Mouse (Mus musculus) neural tube, embryonic 10.5 days (tissue): ENCODE measurements around the gene Itsn1.

Source experiments
- DNase-seq: peaks from one replicate; pipeline ENCODE4 v3.0.0-alpha.2; 2017; ENCODE audit warnings: low spot score; ENCODE audit errors: extremely low spot score

The Itsn1 gene

DNA sequence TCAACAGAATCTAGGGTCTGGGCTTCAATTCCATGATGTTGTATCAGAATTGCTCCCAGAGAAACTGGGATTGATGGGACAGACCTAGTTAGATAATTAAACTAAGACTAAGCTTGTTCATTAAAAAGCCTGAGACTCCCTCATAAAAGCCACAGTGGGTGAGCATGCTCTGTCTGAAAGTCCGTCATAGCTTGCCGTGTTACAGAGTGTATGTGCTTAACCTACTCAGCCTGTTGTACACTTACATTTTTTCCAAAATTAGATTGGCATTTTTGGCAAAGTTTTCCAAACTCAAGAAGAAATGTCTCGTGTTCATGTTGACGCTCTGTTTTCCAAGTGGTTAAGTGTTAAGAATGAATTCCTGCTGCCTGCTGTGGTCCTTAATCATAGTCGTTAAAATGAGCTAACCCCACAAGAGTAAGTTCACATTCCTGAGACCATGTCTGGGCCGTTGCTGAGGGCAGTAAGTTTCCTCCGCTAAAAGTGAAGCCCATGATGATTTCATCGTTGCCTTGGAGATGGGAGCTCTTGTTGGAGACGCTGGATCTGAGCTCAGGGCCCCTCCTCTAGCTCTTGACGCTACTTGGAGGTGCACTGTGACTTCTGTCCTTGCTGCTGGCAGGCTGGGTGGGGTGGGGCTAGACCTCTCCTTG, 117.1 kb downstream of the Itsn1 start:
- DNase-seq: no peak

DNA sequence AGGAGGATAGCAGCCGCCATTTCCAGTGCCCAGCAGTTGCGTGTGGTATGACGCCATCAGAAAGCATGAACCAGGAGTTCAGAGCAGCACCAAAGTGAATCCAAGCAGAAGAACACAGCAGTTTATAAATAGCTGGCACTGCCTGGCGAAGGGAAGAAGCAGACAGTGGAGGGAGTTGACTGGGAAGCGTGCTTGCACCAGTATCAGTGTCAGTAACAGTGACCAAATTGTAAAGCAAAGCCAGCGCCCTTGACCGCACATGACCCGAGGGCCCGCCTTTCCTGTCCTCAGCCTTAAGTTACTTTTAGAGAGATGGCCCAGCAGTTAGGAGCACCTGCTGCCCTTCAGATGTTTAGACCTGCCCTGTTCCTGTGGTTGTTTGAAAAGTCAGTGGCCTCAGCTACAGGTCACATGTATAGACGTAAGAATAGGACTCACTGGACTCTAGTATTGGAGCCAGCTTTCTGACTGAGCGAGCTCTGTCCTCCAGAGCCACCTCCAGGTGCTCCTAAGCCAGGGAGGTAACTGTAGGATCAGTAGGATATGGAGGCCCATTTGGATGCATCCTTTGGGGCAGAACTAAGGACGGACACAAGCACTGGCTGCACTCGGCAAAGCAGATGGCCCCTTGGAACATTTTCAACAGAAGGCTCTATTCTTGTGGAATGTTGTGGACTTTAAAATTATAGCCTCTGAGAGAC, 118.6 kb downstream of the Itsn1 start:
- no peak for DNase-seq

DNA sequence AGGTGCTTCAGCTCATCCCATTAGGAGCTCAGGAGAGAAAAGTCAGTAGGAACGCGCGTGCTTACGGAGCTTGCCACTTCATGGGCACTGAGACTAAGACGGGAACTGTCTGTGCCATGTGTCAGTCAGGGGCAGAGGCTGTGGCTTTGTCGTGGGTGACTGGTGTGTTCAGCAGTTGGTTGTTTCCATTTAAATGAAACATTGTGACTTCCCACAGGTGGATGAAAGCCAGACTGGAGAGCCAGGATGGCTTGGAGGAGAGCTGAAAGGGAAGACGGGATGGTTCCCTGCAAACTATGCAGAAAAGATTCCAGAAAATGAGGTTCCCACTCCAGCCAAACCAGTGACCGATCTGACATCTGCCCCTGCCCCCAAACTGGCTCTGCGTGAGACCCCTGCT, 119.4 kb downstream of the Itsn1 start:
- no peak for DNase-seq

DNA sequence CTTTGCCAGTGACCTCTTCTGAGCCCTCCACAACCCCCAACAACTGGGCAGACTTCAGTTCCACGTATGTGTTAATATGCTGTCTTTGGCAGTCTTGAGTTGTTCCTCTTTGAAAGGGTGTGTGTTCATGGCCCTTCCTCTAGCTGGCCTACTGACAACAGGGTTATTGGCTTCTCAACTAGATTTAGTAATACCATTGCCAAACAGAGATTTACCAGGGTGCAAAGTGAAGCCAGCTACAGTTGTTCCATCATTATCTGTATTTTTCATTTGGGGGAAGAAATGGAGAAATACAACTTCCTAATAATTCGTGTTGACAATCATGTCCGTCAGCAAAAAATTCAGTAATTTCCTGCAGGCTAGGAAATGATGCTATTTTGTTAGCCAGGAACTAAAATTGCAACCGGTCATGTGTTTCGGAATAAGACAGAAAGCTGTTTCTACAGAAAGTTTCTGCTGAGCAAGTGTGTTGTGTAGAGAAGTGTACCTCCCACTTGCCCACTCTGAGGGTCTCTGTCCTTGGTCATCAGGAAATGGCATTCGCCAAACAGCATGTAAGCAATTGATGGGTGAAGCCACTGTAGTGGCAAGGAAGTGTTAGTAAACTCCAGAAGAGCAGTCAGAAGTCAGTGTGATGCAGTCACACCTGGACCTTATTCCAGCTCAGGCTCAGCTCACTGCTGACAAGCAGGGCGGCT, 120.0 kb downstream of the Itsn1 start:
- DNase-seq: no peak

DNA sequence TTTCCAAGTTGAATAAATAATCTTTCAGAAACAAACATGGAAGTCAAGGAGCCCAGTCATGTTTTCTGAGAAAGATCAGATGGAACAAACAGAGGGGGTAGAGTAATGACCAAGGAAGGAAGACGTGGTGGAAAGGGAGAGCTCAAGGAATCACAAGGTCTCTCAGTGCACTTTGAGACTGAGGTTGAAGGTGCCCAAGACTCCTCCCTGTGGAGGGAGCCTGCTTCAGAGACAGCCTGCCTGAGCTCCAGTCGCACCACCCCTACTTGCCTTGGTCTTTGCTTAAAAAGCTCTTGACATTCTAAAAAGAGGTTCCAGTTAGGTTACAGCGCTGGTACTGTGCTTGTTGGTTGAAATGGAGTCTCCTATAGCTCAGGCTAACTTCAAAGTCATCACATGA, 121.1 kb downstream of the Itsn1 start:
- DNase-seq: no peak

DNA sequence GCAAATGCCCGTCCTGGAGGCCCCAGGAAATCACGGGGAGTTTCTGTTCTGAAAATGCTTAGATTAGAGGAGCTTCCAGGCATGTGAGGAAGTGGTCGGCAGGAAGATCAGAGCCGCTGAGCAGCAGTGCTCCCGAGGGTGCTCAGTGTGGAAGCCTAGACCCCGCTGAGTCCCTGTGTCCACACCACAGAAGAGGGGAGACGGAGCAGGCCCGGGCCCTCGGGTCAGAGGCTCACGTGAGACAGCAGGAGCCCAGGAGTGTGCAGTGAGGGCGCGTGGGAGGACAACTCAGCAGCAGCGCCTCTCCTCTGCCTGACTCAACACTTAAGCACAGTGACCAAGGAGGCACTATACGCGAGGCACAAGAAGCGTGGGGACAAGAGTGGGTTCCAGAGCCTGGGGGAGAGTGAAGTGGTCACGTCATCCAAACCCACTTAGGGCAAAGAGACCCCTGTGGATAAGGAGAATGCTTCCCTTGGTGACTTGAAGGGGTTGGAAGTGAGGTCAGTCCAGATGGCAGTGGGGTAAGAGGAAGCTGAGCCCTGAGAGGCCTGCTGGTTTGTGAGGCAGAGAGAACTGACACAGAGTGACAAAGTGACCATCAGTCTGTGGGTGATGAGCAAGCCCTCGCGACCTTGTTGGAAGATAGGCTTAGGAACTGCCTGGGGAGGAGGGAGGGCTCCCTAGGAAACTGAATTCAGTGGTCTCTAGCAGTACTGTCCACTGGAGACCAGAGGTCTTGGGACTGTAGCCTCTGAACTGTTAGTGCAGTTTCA, 122.6 kb downstream of the Itsn1 start:
- DNase-seq: no peak

DNA sequence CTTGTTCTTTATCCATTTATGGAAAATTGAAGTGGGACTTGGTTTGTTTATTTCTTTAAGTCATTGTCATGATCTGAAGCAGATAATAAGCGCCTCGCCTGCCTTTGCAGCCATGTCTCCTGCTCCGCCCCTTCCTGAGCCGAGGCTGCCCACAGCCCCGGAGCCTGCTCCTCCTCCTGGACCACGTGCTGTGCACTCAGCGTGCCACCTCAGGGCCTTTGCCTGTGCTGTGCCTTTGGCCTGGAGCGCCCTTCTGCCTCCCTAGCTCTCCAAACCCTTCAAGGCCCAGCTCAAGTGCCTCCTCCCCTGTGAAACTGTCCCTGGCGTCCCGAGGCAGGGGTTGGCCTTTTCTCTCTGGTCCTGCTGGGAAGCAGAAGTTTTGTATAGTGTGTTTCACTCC, 123.7 kb downstream of the Itsn1 start:
- no peak for DNase-seq

DNA sequence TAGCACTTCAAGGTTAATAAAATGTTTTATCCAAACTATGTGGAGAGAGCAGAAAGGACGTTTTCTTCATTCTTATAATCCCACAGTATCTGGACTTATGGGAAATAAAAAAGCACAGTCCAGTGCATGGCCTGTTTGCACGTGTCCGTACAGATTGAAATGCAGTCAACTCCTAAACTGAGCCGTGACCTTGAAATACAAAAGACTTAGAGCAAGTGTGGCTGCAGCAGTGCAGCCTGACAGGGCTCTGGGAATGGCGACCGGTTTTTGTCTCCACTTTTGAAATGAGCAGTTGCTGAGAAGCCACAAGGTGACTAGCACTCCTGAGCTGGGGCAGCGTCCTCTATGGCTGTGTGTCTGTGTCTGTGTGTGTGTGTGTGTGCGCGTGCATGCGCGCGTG, 124.1 kb downstream of the Itsn1 start:
- no peak for DNase-seq

DNA sequence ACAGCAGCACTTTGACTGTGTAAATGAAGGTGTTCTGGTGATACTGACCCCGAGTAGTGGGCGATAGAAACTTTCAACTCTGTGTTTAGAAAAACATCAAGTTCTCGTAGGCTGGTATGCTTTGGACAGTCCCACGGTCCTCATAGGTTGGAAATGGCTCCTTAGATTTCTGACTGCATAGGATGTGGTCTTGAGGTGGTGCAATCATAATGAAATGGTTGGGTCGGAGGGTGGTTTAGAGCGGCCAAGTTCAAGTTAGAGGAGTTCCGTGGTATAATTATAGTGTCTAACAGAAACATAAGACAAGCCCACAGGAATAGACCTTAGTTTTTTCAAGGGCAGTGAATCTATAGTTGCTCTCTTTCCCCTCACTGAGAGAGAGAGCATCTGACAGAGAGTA, 129.6 kb downstream of the Itsn1 start:
- no peak for DNase-seq

DNA sequence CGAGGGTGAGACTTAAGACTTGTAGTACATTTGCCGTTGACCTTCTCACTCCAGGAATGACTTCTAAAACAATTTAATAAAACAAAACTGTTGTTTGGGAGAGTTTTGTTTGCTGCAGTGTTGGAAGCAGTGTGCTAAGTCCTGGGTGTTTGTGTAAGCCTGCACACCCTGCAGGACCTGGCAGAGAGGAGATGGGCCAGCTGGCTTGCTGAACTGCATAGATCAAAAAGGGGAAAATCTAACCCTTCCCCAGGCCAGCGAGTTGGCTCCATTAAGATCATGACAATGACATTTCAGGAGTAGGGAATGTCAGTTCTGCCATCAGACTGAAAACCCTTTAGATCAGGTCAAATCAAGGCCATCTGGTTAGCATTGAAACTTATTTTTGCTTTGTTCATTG, 130.1 kb downstream of the Itsn1 start:
- DNase-seq: no peak

DNA sequence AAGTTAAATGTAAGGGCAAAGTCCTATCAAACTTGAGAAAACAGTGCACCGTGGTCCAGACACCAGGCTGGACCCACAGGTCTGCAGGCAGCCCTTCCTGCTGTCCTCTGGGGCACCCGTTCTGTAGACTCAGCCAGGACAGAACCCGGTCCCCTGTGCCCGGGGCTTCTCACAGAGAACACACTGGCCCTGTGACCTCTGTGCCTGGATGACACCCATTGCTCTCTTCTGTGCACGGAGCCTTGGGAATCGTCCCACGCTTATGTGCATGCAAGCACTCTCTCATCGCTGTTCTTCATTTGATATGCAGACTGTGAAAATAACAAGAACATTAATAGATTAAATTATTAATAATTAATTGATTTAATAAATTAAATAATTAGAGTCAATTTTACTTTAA, 130.9 kb downstream of the Itsn1 start:
- DNase-seq: no peak

DNA sequence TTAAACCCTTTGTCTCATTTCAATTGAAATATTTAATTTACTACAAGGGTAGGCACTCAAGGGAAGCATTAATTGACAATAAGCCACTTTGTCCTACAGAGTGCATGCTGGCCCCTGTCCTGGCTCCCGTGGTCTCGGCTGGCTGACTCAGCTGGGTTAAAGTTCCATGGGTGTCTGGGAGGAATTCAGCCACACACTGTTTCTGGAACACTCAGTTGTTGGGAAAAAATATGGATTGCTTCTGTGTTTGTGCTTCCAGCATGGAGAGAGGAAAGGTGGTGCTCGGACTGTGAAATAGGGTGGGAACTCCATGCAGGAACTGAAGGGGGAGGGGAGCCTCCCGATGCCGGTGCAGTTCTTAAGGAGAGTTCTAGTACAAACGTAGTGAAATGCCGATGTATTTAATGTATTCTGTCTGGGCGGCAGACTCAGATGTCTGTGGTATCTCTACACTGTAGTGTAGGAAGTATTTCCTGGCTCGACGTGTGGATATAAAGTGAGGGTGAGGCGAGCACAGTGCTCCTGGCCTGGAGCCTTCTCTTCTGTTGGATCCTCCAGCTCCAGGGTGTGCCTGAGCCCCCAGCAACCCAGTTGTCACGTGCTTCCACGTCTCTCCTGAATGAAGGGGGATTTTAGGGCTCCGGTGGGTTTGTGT, 131.5 kb downstream of the Itsn1 start:
- no peak for DNase-seq

DNA sequence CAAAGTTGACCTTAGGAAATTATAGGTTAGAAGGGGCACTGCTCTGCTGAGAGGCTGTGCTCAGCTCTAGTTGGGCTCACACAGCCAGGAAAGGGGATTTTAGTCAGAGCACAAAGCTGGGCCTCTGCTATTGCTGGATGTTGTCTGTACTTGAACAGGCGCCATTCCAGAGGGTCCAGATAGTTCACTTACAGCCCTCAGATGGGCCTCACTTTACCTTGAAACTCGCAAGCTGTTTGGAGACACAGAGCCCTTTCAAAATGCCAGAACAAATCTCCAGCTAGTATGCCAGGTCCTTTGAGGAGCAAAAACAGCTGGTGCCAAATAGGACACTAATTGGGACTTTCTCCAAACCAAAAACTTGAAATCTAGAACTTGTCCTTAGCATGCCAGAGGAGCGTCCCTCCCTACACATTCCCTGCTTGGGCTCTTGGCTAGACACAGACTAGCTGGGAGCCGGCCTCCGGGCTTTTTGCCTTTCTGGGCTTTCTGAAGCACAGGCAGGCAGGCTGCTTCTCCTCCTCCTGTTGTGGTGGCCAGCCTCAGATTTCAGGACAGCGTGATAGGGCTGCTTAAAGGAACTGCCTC, 132.8 kb downstream of the Itsn1 start:
- DNase-seq: no peak

DNA sequence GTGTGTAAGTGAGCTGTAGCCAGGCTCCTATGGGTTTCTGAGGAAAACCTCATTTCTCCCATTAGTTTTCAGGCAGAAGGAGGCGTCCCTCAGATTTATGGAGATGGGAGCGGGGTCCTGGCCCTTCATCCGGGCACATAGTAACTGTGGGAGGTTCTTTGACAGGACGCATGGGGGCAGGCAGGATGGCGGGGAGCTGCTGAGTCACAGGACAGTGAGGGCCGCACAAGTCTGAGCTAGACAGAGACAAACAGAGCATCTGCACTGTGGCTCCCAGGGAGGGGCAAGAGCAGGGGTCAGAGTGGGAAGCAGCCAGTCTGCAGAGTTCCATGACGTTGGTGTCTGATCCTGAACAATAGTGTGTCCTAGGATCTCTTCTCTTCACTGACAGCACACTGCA, 133.8 kb downstream of the Itsn1 start:
- no peak for DNase-seq

DNA sequence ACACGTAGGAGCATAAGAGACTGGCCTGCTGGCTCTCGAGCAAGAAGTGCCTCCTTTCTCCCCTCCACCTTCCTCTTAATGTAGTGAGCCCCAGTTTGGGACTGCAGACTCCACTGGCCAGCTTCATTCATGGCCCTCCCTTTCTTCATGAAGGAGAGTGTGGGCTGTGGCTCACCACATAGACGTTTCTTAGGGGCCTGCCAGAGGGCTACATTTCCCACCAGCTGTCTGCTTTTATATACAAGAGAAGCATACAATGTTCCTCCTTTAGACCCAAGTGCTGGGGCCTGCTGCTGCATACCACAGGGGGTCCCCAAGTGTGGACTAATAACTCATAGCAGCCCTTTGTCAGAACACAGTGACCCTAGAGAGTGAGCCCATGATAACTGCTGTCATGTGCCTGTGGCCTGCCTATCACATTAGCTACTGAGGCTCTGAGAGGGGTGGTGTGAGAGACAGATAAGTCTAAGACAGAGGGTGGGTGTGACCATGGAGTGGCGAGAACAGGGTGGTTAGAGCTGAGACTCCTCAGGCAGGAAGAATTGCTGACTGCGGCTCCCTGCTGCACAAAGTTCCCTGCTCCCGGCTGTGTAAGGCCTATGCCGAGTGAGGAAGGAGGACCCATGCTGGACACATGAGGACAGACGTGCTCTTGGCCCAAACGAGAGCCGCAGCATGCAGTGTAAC, 135.7 kb downstream of the Itsn1 start:
- no peak for DNase-seq

DNA sequence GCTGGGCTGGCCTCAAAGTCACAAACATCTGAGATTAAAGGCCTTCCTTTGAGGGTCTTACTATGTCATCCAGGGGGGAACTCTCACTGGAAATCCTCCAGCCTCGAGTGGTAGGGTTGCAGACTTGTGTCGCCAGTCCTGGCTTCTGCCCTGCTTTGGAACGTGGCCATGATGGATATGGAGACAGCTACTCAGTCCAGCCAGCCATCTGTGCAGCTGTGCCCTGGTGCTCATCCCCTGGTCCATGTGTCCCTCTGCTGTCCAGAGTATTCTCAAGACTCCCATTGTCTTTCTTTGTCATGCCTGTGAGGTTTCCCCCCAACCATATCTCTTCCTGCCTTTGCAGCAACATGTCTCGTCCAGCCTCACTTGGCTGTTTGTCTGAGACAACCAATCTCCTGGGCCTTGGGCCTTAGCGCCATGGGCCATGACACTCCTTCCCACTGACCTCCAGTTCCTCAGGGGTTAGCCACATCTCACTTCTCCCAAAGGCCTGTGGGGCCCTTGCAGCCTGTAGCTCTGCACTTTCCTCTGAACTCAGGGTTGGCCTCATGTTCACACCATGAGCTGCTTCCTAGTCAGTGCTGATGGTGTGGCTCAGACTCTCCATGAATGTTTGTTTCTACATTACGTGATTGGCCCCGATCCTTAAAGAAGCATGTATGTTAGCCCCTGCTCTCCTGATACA, 136.6 kb downstream of the Itsn1 start:
- no peak for DNase-seq

DNA sequence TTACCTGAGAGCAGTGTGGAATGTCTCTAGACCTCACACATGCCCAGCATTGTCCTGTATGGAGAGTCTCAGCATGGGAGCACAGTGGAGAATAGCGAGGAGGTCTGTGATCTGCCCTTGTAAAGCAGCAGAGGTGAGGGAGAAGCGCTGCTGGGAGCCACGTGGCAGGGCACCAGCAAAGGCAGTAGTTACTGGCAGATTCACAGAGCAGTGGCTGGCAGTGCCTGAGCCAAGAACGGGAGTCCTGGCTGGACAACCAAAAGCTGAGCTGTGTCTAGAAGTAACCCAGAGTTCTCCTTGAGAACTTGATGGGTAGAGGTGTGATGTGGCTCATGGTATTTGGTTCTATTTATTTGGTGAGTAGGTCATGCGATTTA, 137.2 kb downstream of the Itsn1 start:
- DNase-seq: no peak

DNA sequence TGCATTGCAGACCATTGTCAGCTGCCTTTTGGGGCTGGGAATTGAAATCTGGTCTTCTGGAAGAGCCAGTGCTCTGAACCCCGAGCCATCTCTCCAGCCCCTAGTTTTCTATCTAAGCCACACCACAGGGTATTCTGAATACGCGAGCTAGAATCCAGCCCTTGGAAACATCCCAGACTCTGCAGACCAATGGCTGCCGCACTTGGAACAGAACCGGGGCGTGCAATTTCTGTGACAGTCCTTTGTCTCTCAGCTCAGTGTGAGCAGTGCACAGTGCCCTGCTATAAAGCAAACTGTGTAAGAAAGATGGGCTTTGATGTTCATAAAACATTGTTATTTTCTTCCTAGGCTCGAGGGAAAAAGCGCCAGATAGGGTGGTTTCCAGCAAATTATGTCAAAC, 138.6 kb downstream of the Itsn1 start:
- DNase-seq: no peak

DNA sequence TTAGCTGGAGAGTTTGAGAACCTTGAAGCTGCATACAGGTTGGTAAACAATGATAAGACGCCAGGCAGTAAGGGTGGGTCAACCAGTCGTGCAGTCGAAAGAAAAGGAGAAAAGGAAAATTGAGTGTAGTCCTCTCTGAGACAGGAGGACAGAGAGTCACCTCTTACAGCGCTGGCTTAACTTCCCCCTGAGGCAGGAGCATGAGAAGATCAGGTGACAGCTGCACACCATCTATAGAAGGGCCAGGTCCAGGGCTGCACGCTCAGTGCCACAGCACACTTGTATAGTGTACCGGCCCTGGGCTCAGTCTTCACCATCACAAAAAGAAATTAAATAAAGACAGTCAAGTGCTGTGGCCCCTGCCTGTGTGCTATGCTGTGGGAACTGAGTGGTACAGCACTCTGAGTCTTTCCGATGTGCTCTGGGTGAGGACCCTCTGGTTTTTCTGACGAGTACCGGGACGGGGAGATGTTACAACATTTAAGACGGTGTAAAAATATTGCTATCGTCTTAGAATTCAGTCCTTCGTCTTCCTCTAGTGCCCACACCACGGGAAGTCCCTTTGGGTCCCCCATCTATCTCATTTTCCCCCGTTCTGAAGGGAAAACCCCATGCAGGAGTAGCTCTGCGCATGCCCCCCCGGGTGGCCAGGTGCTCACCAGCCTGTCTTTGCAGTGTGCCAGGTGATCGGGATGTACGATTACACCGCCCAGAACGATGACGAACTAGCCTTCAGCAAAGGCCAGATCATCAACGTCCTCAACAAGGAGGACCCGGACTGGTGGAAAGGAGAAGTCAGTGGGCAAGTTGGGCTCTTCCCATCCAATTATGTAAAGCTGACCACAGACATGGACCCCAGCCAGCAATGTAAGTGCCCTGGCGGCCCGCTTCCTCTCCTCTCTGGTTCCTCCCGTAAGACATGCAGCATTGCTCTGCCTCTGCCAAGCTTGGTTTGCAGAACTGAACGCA, 140.1 kb downstream of the Itsn1 start:
- DNase-seq: no peak
